Mouse (Mus musculus) liver, postnatal 0 days (tissue): Measurements from ENCODE around the gene Chtop. TPM values are rescaled to one million over a fixed set of nuclear protein-coding genes. Genes with fewer than 3 reads are reported as not detected.
A peak's percentile ranks its signal among the peaks of the same experiment; 100 is the strongest.

ENCODE experiments used
- ATAC-seq: fragments of 200-750 bp; cut with Nextera tagmentation; 2 replicates; pipeline ENCODE4 v1.8.0; 2017; ENCODE audit warnings: mild to moderate bottlenecking, moderate library complexity
- DNase-seq: peaks from one replicate; pipeline ENCODE4 v3.0.0-alpha.2; 2016
- H3K27ac ChIP-seq: fragments of 300-500 bp; sonication (generic); 2 replicates; pipeline ENCODE4 v1.5.1; 2014; ENCODE audit warnings: antibody characterized with exemption, moderate library complexity, mild to moderate bottlenecking, low read depth
- H3K27me3 ChIP-seq: fragments of 300-500 bp; sonication (generic); 2 replicates; pipeline ENCODE4 v1.6.1; 2014; ENCODE audit warnings: low read length, control low read depth, mixed read lengths; ENCODE audit not compliant: insufficient read depth
- H3K36me3 ChIP-seq: fragments of 300-500 bp; sonication (generic); replicated peaks from 2 replicates; pipeline ENCODE4 v1.6.1; 2014; ENCODE audit warnings: mild to moderate bottlenecking, control low read depth, low read length, moderate library complexity, mixed read lengths; ENCODE audit not compliant: insufficient read depth
- H3K4me1 ChIP-seq: fragments of 300-500 bp; sonication (generic); 2 replicates; pipeline ENCODE4 v1.6.1; 2014; ENCODE audit warnings: antibody characterized with exemption, mild to moderate bottlenecking, control low read depth; ENCODE audit not compliant: insufficient read depth
- H3K4me2 ChIP-seq: fragments of 300-500 bp; sonication (generic); 2 replicates; pipeline ENCODE4 v1.6.1; 2014; ENCODE audit warnings: low read depth, mild to moderate bottlenecking, low read length, moderate library complexity, mixed read lengths
- H3K4me3 ChIP-seq: fragments of 300-500 bp; sonication (generic); 2 replicates; pipeline ENCODE4 v1.5.1; 2014; ENCODE audit warnings: low read depth, low read length
- H3K9ac ChIP-seq: fragments of 300-500 bp; sonication (generic); replicated peaks from 2 replicates; pipeline ENCODE4 v1.6.1; 2014; ENCODE audit warnings: mild to moderate bottlenecking, moderate library complexity
- H3K9me3 ChIP-seq: fragments of 300-500 bp; sonication (generic); 2 replicates; pipeline ENCODE4 v1.6.1; 2016; ENCODE audit warnings: mild to moderate bottlenecking, control low read depth, low read length, mixed read lengths
- CTCF ChIP-seq: sonication (generic); IDR thresholded peaks from 2 replicates; pipeline ENCODE4 v1.5.1; 2016; ENCODE audit warnings: antibody characterized with exemption, low read depth
- EP300 ChIP-seq: IDR thresholded peaks from 2 replicates; pipeline ENCODE4 v1.6.1; 2016; ENCODE audit warnings: antibody characterized with exemption, low read depth, mild to moderate bottlenecking
- WGBS: fragments of 180-500 bp; shearing (Covaris S2); extraction: QIAGEN DNeasy Blood & Tissue Kit; methylation state at CpG from one replicate; pipeline ENCODE4 v1.1.7; 2014; ENCODE audit not compliant: insufficient replicate concordance; 5-methylcytosine and 5-hydroxymethylcytosine counted together
- polyA plus RNA-seq: library from polyadenylated mRNA; unstranded; fragments of >200 nt; fragmentation: Nextera tagmentation; extraction: Ambion mirVana; gene quantifications from 2 replicates; pipeline ENCODE4 v1.2.1, GENCODE M21; 2015

Gene Chtop
- polyA plus RNA-seq, 1 experiment from 2014 or later, result 42.9 TPM

GRCm38 (mm10) chr3:90462579-90462978 lies 46.7 kb downstream of the Chtop start:
- Histone ChIP-seq H3K9me3 (no peaks in the 10 kb centered on the region), H3K27me3 (peaks cover 34% of the 10 kb centered on the region), H3K4me2 (no peak overlapping the region), H3K36me3 (no peaks in the 10 kb centered on the region), H3K4me1 (peaks cover 11% of the 10 kb centered on the region), H3K9ac (no peak overlapping the region), H3K27ac (no peak overlapping the region), H3K4me3 (no peak overlapping the region)
- 31% methylated on average over 7 of the region's 7 CpGs for WGBS
- no peak for TF ChIP-seq CTCF
- TF ChIP-seq EP300, result no peak
- DNase-seq (no peak), ATAC-seq (no peak)

GRCm38 (mm10) chr3:90461935-90462334 lies 47.4 kb downstream of the Chtop start:
- H3K27me3 ChIP-seq, result peaks cover 34% of the 10 kb centered on the region

GRCm38 (mm10) chr3:90460315-90460714 lies 49.0 kb downstream of the Chtop start:
- TF ChIP-seq EP300, result no peak
- no peak for TF ChIP-seq CTCF
- WGBS, result 57% methylated on average over 5 of the region's 5 CpGs
- H3K9me3 ChIP-seq, result no peaks in the 10 kb centered on the region
- H3K27me3 ChIP-seq, result peaks cover 22% of the 10 kb centered on the region
- no peak for ATAC-seq
- H3K4me1 ChIP-seq, result peaks cover 5% of the 10 kb centered on the region
- no peak overlapping the region for H3K9ac ChIP-seq
- no peaks in the 10 kb centered on the region for H3K36me3 ChIP-seq
- no peak overlapping the region for H3K4me2 ChIP-seq
- DNase-seq, result no peak
- H3K4me3 ChIP-seq, result no peak overlapping the region
- no peak overlapping the region for H3K27ac ChIP-seq

More at GRCm38 (mm10) chr3:90461935-90462334, 47.4 kb downstream of the Chtop start:
- no peak overlapping the region for H3K27ac ChIP-seq
- no peaks in the 10 kb centered on the region for H3K9me3 ChIP-seq
- H3K9ac ChIP-seq, result no peak overlapping the region
- no peak overlapping the region for H3K4me2 ChIP-seq
- H3K4me3 ChIP-seq, result no peak overlapping the region
- H3K4me1 ChIP-seq, result peaks cover 11% of the 10 kb centered on the region
- DNase-seq, result no peak
- no peak for TF ChIP-seq CTCF
- TF ChIP-seq EP300, result no peak
- no peaks in the 10 kb centered on the region for H3K36me3 ChIP-seq
- no peak for ATAC-seq
- 80% methylated on average over 3 of the region's 3 CpGs for WGBS

DNA sequence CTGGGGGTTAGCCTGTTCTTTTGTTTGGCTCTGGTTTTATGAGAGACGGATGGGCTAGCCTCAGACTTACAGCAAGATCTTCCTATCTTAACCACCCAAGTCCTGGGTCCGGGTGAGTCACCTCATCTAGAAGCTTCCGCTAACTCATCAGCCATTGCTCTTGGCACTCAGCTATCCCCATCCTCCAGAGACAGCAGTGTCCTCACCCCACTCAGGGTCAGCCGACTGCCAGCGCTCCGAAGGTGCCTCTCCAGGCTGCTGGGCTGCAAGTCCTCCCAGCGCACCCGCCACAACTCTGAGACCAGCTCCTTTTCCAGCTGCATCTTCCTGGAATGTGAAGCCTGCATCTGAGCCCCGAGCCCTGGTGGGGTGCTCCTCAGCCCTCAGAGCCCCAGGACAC lies 49.6 kb downstream of the Chtop start:
- peaks cover 16% of the 10 kb centered on the region for H3K27me3 ChIP-seq
- DNase-seq, result no peak
- 87% methylated on average over 9 of the region's 9 CpGs for WGBS
- ATAC-seq, result no peak
- H3K4me1 ChIP-seq, result no peaks in the 10 kb centered on the region; the same call in 1 of the 2 replicates
- H3K4me2 ChIP-seq, result no peak overlapping the region
- H3K4me3 ChIP-seq, result no peak overlapping the region
- no peaks in the 10 kb centered on the region for H3K36me3 ChIP-seq
- H3K9me3 ChIP-seq, result no peaks in the 10 kb centered on the region
- no peak overlapping the region for H3K9ac ChIP-seq
- no peak overlapping the region for H3K27ac ChIP-seq
- no peak for TF ChIP-seq EP300
- TF ChIP-seq CTCF, result no peak

- Histone ChIP-seq H3K9ac (no peak overlapping the region), H3K9me3 (no peaks in the 10 kb centered on the region), H3K4me2 (no peak overlapping the region), H3K27me3 (no peaks in the 10 kb centered on the region), H3K36me3 (no peaks in the 10 kb centered on the region), H3K27ac (no peak overlapping the region), H3K4me1 (no peaks in the 10 kb centered on the region), H3K4me3 (no peak overlapping the region)
- ATAC-seq (no peak), DNase-seq (no peak)
- 90% methylated on average over 14 of the region's 14 CpGs for WGBS
- TF ChIP-seq EP300 (no peak), CTCF (no peak)
Measured at GRCm38 (mm10) chr3:90454931-90455330, 54.4 kb downstream of the Chtop start.

DNA sequence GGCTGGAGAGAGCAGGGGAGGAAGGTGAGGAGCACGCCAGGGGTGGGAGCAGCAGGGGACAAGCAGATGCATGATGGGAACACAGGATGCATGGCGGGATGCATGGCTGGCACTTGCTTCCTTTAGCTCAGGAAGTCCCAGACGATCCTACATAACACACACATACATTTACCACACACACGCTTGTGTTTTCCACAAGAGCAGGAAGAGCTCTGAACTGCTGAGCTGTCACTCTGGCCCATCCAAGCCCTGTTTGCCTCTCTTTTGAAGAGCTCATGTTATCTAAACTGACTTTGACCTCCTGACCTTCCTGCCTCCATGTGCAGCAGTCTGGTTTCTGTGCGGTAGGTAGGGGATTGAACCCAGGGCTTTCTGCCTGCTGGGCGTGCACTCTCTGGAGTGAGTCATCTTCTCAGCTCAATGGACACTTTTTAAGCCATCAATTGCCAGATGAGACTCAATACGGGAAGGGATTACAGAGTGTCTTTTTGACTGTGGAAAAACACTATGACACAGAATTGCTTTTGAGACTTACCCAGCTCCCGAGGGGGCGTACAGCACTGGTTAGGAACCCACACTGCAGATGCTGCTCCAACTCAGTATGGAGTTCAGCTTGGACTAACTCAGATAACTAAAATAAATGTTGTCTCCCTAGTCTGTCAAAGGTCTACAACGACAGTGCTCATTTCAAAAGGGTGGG lies 57.8 kb downstream of the Chtop start:
- no peaks in the 10 kb centered on the region for H3K36me3 ChIP-seq
- no peak for DNase-seq
- H3K27me3 ChIP-seq, result no peaks in the 10 kb centered on the region
- ATAC-seq, result peak; percentile 32
- no peak overlapping the region for H3K4me3 ChIP-seq
- peak overlapping the region; percentile 50 for H3K4me2 ChIP-seq
- peaks cover 4% of the 10 kb centered on the region for H3K4me1 ChIP-seq
- H3K9me3 ChIP-seq, result no peaks in the 10 kb centered on the region
- 35% methylated on average over 10 of the region's 10 CpGs for WGBS
- TF ChIP-seq CTCF, result no peak
- no peak for TF ChIP-seq EP300
- H3K9ac ChIP-seq, result no peak overlapping the region
- peak overlapping the region; percentile 3 for H3K27ac ChIP-seq
